Mouse (Mus musculus) urinary bladder, postnatal 36 days (tissue): ENCODE results near the gene Ssxb6.
"Not testable (repeated sequence)": the region's sequence is repeated elsewhere in the genome, so short reads cannot be mapped to it uniquely, and the experiment has no call there.

Source experiments
- DNase-seq, 2 experiments: peaks; one replicate each; pipeline ENCODE4 v3.0.0; 2022; ENCODE audit warnings: low spot score in 2 of 2, mixed read lengths in 1 of 2

Gene Ssxb6

DNA sequence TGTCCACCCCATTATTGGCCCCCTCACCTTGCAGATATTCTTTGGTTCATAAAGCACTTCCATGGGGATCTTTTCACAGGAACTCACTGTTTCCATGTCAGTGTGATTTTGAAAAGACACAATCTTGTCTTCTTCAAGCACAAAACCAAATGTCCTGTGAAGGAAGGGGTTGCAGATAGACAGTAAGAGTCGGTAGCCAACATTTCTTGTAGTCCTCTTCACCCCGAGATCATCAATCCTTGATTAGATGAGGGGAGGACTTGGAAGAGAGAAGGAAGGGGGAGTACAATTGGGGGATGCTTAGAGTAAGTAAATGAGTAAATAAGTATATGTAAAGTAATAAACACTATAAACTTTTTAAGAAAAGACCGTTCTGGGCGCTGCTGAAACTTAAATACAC lies at the start of gene Ssxb6:
Gene Ssxb6 (minus strand): TSS at position 101 of the 400 bp plus-strand sequence.
- DNase-seq: not testable (repeated sequence)

GRCm38 (mm10) chrX:8591716-8592115 lies 43.7 kb upstream of the Ssxb6 start, which contains the start of gene Ssxb3:
Ssxb3 (minus strand) TSS chrX:8591816.
- DNase-seq: not testable (repeated sequence)

GRCm38 (mm10) chrX:8524854-8525253 lies 23.2 kb downstream of the Ssxb6 start, which contains the start of gene Gm14459:
Gm14459 (minus strand) TSS chrX:8524954.
- DNase-seq: no peak
